Mouse (Mus musculus) heart, embryonic 12.5 days (tissue): ENCODE measurements around the gene Dmwd. TPM values are rescaled to one million over a fixed set of nuclear protein-coding genes. Genes with fewer than 3 reads are reported as not detected.

Experiments used
- ATAC-seq: fragments of 200-750 bp; cut with Nextera tagmentation; 2 replicates; pipeline ENCODE4 v1.8.0; 2017; ENCODE audit warnings: moderate TSS enrichment, moderate library complexity; ENCODE audit not compliant: insufficient number of reproducible peaks, low FRiP score
- H3K27ac ChIP-seq: fragments of 300-500 bp; sonication (generic); 2 replicates; pipeline ENCODE4 v1.5.1; 2016; ENCODE audit warnings: mild to moderate bottlenecking, moderate library complexity; ENCODE audit not compliant: poor library complexity, severe bottlenecking
- H3K27me3 ChIP-seq: fragments of 300-500 bp; sonication (generic); replicated peaks from 2 replicates; pipeline ENCODE4 v1.6.1; 2016; ENCODE audit warnings: mild to moderate bottlenecking, moderate library complexity
- H3K36me3 ChIP-seq: fragments of 300-500 bp; sonication (generic); 2 replicates; pipeline ENCODE4 v1.6.1; 2016; ENCODE audit warnings: mild to moderate bottlenecking, moderate library complexity
- H3K4me1 ChIP-seq: fragments of 300-500 bp; sonication (generic); replicated peaks from 2 replicates; pipeline ENCODE4 v1.6.1; 2016; ENCODE audit warnings: mild to moderate bottlenecking
- H3K4me2 ChIP-seq: fragments of 300-500 bp; sonication (generic); 2 replicates; pipeline ENCODE4 v1.6.1; 2016; ENCODE audit warnings: mild to moderate bottlenecking, moderate library complexity
- H3K4me3 ChIP-seq: fragments of 300-500 bp; sonication (generic); 2 replicates; pipeline ENCODE4 v1.5.1; 2016; ENCODE audit warnings: mild to moderate bottlenecking
- H3K9ac ChIP-seq: fragments of 300-500 bp; sonication (generic); 2 replicates; pipeline ENCODE4 v1.6.1; 2016; ENCODE audit warnings: mild to moderate bottlenecking, moderate library complexity
- H3K9me3 ChIP-seq: fragments of 300-500 bp; sonication (generic); replicated peaks from 2 replicates; pipeline ENCODE4 v1.6.1; 2016; ENCODE audit warnings: mild to moderate bottlenecking, moderate library complexity
- WGBS: fragments of 180-500 bp; shearing (Covaris S2); methylation state at CpG from one replicate; pipeline ENCODE4 v1.1.7; 2016; 5-methylcytosine and 5-hydroxymethylcytosine counted together
- polyA plus RNA-seq: library from polyadenylated mRNA; unstranded; fragments of >200 nt; fragmentation: Nextera tagmentation; extraction: Ambion mirVana; gene quantifications from 2 replicates; pipeline ENCODE4 v1.2.1, GENCODE M21; 2016

Gene Dmwd
- polyA plus RNA-seq = 15.4 and 15.5 TPM in 2 replicates

GRCm38 (mm10) chr7:19075723-19076585 is at the start of gene Dmwd:
Gene Dmwd (plus strand): TSS chr7:19076227.
- peak; percentile 97 for ATAC-seq
- H3K9ac ChIP-seq = peak within 1 kb of the TSS; percentile 99
- H3K4me1 ChIP-seq = peaks cover 35% of the 10 kb centered on the region
- peaks cover 31% of the 10 kb centered on the region for H3K36me3 ChIP-seq
- H3K27me3 ChIP-seq = no peaks in the 10 kb centered on the region
- H3K9me3 ChIP-seq = no peaks in the 10 kb centered on the region; the same call in 1 of the 2 replicates
- peak within 1 kb of the TSS; percentile 81 for H3K27ac ChIP-seq
- H3K4me2 ChIP-seq = peak within 1 kb of the TSS; percentile 95
- H3K4me3 ChIP-seq = peak within 1 kb of the TSS; percentile 99
- 1% methylated on average over 91 of the region's 91 CpGs for WGBS

- H3K4me3 ChIP-seq = no peak overlapping the region
- no peaks in the 10 kb centered on the region for H3K9me3 ChIP-seq
- no peak overlapping the region; the same call in 1 of the 2 replicates for H3K9ac ChIP-seq
- no peak for ATAC-seq
- peaks cover 7% of the 10 kb centered on the region for H3K27me3 ChIP-seq
- no peak overlapping the region for H3K27ac ChIP-seq
- H3K36me3 ChIP-seq = peaks cover 46% of the 10 kb centered on the region
- peaks cover 19% of the 10 kb centered on the region for H3K4me1 ChIP-seq
- H3K4me2 ChIP-seq = no peak overlapping the region
Observed at GRCm38 (mm10) chr7:19028067-19028466, 48.0 kb upstream of the Dmwd start.

GRCm38 (mm10) chr7:19029084-19029653 is 46.9 kb upstream of the Dmwd start:
- Histone ChIP-seq H3K9me3 (no peaks in the 10 kb centered on the region), H3K27me3 (no peaks in the 10 kb centered on the region), H3K4me2 (no peak overlapping the region), H3K4me1 (peaks cover 19% of the 10 kb centered on the region), H3K4me3 (no peak overlapping the region), H3K27ac (no peak overlapping the region), H3K9ac (no peak overlapping the region), H3K36me3 (peaks cover 56% of the 10 kb centered on the region)
- ATAC-seq = peak; percentile 36; the same call in 1 of the 2 replicates
- 63% methylated on average over 6 of the region's 6 CpGs for WGBS

GRCm38 (mm10) chr7:19031641-19032040 is 44.4 kb upstream of the Dmwd start:
- Histone ChIP-seq H3K4me3 (no peak overlapping the region), H3K27ac (no peak overlapping the region), H3K36me3 (peaks cover 81% of the 10 kb centered on the region), H3K4me1 (0 out of 2 replicates have a peak, but pooled peaks cover 2% of the 10 kb centered on the region), H3K4me2 (no peak overlapping the region), H3K9me3 (no peaks in the 10 kb centered on the region), H3K9ac (no peak overlapping the region), H3K27me3 (no peaks in the 10 kb centered on the region)
- 65% methylated on average over 4 of the region's 4 CpGs for WGBS
- ATAC-seq = no peak

GRCm38 (mm10) chr7:19044616-19045015 is 31.4 kb upstream of the Dmwd start:
- Histone ChIP-seq H3K4me1 (no peaks in the 10 kb centered on the region), H3K36me3 (peaks cover 100% of the 10 kb centered on the region), H3K4me3 (no peak overlapping the region), H3K4me2 (no peak overlapping the region), H3K9me3 (no peaks in the 10 kb centered on the region), H3K27ac (no peak overlapping the region), H3K9ac (no peak overlapping the region), H3K27me3 (no peaks in the 10 kb centered on the region)
- no peak for ATAC-seq
- 94% methylated on average over 6 of the region's 6 CpGs for WGBS

- Histone ChIP-seq H3K4me3 (no peak overlapping the region), H3K36me3 (peaks cover 100% of the 10 kb centered on the region), H3K9me3 (no peaks in the 10 kb centered on the region), H3K4me2 (no peak overlapping the region), H3K9ac (no peak overlapping the region), H3K27ac (no peak overlapping the region), H3K4me1 (no peaks in the 10 kb centered on the region), H3K27me3 (no peaks in the 10 kb centered on the region)
- 91% methylated on average over 11 of the region's 11 CpGs for WGBS
- ATAC-seq = no peak
Observed at GRCm38 (mm10) chr7:19046286-19047069, 29.5 kb upstream of the Dmwd start.

GRCm38 (mm10) chr7:19048006-19048527 is 28.0 kb upstream of the Dmwd start:
- Histone ChIP-seq H3K27ac (no peak overlapping the region), H3K4me1 (no peaks in the 10 kb centered on the region), H3K36me3 (peaks cover 98% of the 10 kb centered on the region), H3K27me3 (no peaks in the 10 kb centered on the region), H3K9ac (no peak overlapping the region), H3K9me3 (no peaks in the 10 kb centered on the region), H3K4me3 (no peak overlapping the region), H3K4me2 (no peak overlapping the region)
- 83% methylated on average over 14 of the region's 14 CpGs for WGBS
- ATAC-seq = no peak

GRCm38 (mm10) chr7:19049252-19049651 is 26.8 kb upstream of the Dmwd start:
- Histone ChIP-seq H3K36me3 (peaks cover 89% of the 10 kb centered on the region), H3K9me3 (no peaks in the 10 kb centered on the region), H3K4me3 (no peak overlapping the region), H3K27me3 (no peaks in the 10 kb centered on the region), H3K4me1 (0 out of 2 replicates have a peak, but pooled peaks cover 4% of the 10 kb centered on the region), H3K4me2 (no peak overlapping the region), H3K9ac (no peak overlapping the region), H3K27ac (no peak overlapping the region)
- WGBS = 89% methylated on average over 5 of the region's 5 CpGs
- ATAC-seq = no peak

GRCm38 (mm10) chr7:19050172-19050571 is 25.9 kb upstream of the Dmwd start:
- H3K4me3 ChIP-seq = no peak overlapping the region
- no peaks in the 10 kb centered on the region for H3K27me3 ChIP-seq
- 0 out of 2 replicates have a peak, but pooled peaks cover 8% of the 10 kb centered on the region for H3K4me1 ChIP-seq
- no peak overlapping the region for H3K9ac ChIP-seq
- H3K36me3 ChIP-seq = peaks cover 86% of the 10 kb centered on the region
- no peak overlapping the region for H3K4me2 ChIP-seq
- WGBS = 86% methylated on average over 8 of the region's 8 CpGs
- no peak for ATAC-seq
- H3K9me3 ChIP-seq = no peaks in the 10 kb centered on the region
- H3K27ac ChIP-seq = no peak overlapping the region

- H3K4me1 ChIP-seq = 0 out of 2 replicates have a peak, but pooled peaks cover 8% of the 10 kb centered on the region
- H3K9me3 ChIP-seq = no peaks in the 10 kb centered on the region
- ATAC-seq = no peak
- H3K27ac ChIP-seq = no peak overlapping the region
- H3K36me3 ChIP-seq = peaks cover 78% of the 10 kb centered on the region
- 58% methylated on average over 4 of the region's 4 CpGs for WGBS
- H3K4me2 ChIP-seq = no peak overlapping the region
- H3K9ac ChIP-seq = no peak overlapping the region
- H3K4me3 ChIP-seq = no peak overlapping the region
- H3K27me3 ChIP-seq = no peaks in the 10 kb centered on the region
Observed at GRCm38 (mm10) chr7:19051161-19051560, 24.9 kb upstream of the Dmwd start.
